Mouse (Mus musculus) T-helper 17 cell (primary cell): ENCODE measurements around the gene Olfr307.
"Not testable (repeated sequence)": the region's sequence is repeated elsewhere in the genome, so short reads cannot be mapped to it uniquely, and the experiment has no call there.

Source experiments
- in situ Hi-C, 2 experiments: fragments of 300-600 bp; cut with MboI, MseI; formaldehyde crosslinking; loops; 1 replicate in 1 of 2; 2 replicates in 1 of 2; pipeline ENCODE4 v1.15.1; 2025; ENCODE audit warnings: high pct_unique_total_duplicates in 2 of 2

Olfr307 gene

DNA sequence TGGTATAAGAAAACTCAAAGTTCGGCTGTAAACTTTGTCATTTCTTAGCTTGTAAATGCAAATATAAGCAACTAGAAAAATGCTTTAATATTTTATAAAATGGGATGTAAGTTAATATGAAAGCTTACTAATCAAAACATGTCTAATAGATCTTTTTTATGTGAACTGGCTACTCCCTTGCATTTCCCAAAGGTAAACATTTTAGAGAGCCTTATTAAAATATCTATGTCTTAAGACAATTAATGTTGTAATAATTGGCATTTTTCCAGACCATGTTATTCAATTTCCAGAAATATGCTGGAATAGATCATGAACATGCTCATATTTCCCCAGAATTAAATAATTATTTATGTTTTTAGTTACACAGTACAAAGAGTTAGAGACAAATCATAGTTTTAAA lies at the start of gene Olfr307:
Gene Olfr307 (minus strand): TSS at position 101 of the 400 bp plus-strand sequence.
- in situ Hi-C loops, result no loop called here

DNA sequence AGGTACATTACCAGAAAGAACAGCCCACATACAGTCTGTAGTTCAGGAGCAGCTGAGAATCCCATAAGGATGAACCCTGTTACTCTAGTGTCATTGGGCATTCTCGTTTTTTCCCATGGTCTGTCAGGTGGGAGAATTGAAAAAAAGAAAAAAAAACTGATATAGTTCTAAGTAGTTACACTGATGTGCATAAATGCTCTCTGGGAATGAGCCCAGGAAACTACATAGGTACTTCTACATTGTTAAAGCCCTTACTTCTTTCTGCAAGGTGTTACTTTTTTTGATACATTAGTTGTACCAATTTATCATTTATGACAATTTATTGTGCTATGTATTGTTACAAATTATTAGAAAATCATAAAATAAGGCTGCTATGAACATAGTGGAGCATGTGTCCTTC lies 49.2 kb upstream of the Olfr307 start, which contains the start of gene Olfr304:
Gene Olfr304 (minus strand): TSS at position 101 of the 400 bp plus-strand sequence.
- in situ Hi-C loops, result no loop called here

GRCm38 (mm10) chr7:86385769-86386168 lies 48.4 kb upstream of the Olfr307 start:
- in situ Hi-C loops, result no loop called here

DNA sequence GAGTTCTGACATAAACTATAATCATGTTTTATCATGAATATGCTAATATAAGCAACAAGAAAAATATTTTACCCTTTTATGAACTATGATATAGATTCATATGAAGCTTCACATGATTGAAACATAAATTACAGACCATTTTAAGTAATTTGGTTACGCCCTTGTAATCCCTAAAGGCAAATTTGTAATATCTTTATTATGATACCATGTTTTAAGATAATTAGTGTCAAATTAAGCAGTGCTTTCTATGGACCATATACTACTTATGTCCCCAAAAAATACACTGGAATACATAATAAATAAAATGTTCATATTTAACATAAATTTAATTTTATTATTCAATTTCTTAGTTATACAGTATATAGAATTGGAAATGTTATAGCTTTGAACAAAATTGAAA lies 29.4 kb upstream of the Olfr307 start, which contains the start of gene Olfr305:
Gene Olfr305 (minus strand): TSS at position 101 of the 400 bp plus-strand sequence.
- in situ Hi-C loops, result loop anchor here (10.0 kb wide), 2 partner anchors 902 to 1322 kb away; no protein-coding TSS in a partner anchor

GRCm38 (mm10) chr7:86346296-86346695 lies 8.9 kb upstream of the Olfr307 start:
- in situ Hi-C loops, result not testable (repeated sequence)

DNA sequence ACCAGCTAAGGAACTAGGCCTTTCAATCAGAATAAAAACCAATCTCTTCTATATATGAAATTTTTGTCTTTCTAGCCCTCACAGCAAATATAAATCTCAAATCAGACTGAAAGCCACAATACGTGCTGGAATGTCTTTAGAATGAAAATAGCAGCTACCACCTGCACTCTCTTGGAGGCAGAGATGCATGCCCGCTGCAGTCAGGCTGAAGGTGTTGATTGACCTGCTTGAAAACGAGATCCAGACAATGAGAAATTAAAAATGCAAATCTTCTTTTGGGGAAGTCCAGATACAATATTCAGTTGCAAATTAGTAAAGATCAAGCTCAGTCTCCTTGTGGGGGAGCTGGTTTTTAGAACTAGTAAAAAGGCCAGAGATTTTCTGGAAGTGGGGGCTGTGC lies 6.9 kb upstream of the Olfr307 start:
- in situ Hi-C loops, result no loop called here

DNA sequence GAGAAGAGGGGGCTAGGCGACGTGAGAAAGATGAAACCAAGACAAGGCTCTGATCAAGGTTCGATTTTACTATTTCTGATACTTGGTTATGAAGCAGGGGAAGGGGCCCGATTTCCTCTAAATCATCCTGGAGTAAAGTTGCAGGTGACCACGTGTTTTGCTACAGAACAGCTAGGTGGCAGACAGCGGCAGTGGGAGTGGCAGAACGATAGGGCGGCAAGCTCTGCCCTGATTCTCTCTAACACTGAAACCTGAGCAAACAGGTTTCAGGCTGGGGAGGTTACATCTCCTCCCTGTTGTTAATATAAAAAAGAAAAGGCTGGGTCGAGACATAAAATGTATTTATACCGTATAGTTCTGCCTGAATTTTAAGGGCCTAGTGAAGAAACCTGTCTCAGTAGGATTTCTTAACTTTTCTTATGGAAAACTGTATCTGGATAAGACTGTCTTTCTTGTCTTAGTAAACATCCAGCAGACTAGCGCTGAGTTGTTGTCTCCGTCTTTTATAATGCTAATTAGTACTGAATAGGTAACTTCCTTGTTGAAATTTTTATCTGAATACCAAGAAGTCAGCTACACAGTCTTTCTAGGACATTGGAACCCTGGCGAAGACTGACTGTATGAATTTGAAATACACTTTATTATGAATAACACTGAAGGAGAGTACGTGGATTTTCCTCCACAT lies 5.6 kb upstream of the Olfr307 start:
- in situ Hi-C loops, result no loop called here

- in situ Hi-C loops, result no loop called here
Observed at GRCm38 (mm10) chr7:86325530-86325929, 11.9 kb downstream of the Olfr307 start, which contains the start of gene Olfr308. TSS of gene Olfr308 (minus strand) at chr7:86325630.

GRCm38 (mm10) chr7:86321323-86321722 lies 16.1 kb downstream of the Olfr307 start:
- in situ Hi-C loops, result no loop called here

DNA sequence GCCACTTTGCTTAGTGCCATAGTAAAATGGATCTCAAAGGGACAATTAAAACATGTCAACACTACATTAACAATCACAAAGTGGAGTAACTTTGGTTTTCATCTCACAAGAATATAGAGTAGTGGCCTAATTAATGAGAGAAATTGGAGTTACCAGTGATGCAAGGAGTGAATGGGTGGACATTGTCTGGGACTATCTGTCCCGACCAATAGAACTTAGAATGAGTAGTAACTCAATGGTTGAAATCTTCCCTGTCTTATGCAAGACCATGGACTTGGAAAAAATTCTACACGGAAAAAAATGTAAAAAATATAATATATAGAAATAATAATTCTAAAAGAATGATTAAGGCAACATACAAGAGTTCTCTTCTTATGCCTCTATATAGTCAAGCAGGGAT lies 23.8 kb downstream of the Olfr307 start, which contains the start of gene Olfr309:
Gene Olfr309 (minus strand): TSS at position 101 of the 400 bp plus-strand sequence.
- in situ Hi-C loops, result no loop called here
